Mouse (Mus musculus): ENCODE results near the gene Gas1. TPM values are rescaled to one million over a fixed set of nuclear protein-coding genes. Genes with fewer than 3 reads are reported as not detected.

The Gas1 gene
- polyA plus RNA-seq, 1 experiment = 20.2 TPM

DNA sequence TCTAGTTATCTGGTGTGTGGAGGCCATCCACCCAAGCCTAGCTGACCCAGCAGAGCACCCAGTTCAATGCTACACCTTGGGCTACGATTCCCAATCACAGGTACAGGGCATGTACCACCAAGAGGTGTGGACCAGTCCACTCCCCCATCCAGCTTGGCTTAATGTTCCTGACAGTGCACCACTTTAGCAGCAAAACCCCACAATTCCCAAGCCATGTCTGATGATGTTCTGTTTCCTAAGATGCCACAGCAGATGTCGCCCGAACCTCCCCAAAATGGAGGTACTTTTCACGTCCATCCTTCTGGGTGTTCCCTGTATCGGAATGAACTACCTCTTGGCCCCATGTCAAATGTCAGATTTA, 42.7 kb downstream of the Gas1 start:
- TF ChIP-seq USF1 (IDR thresholded peaks at IDR 0.05; ENCODE audit: low read depth) = no peak
- no peak for TF ChIP-seq FOSL1 (IDR thresholded peaks at IDR 0.05; ENCODE audit: insufficient read depth, low read length, poor library complexity, severe bottlenecking)
- TF ChIP-seq MYOG (IDR thresholded peaks at IDR 0.05; ENCODE audit: control insufficient read depth, extremely low read depth, insufficient read length) = no peak
- no peak for TF ChIP-seq MYOD1 (IDR thresholded peaks at IDR 0.05; ENCODE audit: control insufficient read depth, insufficient read length, low read depth)
- TF ChIP-seq CTCF (IDR thresholded peaks at IDR 0.05; ENCODE audit: control insufficient read depth, insufficient read depth, insufficient read length) = no peak
- no peak for TF ChIP-seq MAX (IDR thresholded peaks at IDR 0.05)
- no peak for TF ChIP-seq CEBPB (IDR thresholded peaks at IDR 0.05; ENCODE audit: low read depth)
- Histone ChIP-seq H3K36me3 (ENCODE audit: control insufficient read depth, insufficient read depth) (no peaks in the 10 kb centered on the region), H3K4me3 (ENCODE audit: insufficient read depth, poor library complexity, severe bottlenecking) (no peak overlapping the region)

DNA sequence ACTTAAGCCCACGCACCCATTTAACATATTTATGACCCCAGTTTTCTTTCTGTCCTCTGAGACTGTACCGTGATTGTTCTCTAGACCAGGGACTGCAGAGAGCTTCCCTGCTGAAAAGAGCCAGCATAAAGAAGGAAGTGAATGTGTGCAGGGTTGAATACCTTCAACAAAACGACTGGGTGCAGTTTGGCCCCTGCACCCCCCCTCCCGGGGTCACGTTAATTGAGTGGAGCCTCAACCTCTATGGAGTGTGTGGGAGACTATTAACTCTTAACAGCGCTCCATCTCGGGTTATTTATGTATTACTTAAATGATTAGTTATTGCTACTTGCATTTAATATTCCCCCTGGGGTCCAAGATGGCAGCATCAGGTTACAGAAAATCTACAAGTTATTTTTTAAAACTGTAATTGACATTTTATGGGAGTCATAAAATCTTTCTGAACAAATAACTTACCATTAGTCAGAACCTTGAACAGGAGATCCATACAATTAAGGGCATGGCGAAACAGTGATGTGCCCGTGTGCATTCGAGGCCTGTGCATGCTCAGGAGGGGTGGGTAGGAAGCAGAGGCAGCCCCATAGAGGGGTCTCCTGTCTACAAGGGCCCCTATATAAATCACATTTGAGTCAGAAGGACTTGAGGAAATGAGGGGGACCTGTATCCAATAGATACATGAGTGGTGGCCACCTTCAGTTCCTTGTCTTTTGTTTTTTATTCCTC, 43.3 kb downstream of the Gas1 start:
- Histone ChIP-seq H3K36me3 (ENCODE audit: control insufficient read depth, insufficient read depth) (no peaks in the 10 kb centered on the region), H3K27me3 (ENCODE audit: control insufficient read depth, insufficient read depth, insufficient read length) (no peaks in the 10 kb centered on the region), H3K79me3 (ENCODE audit: low read depth) (no peaks in the 10 kb centered on the region), H3K79me2 (ENCODE audit: control insufficient read depth, insufficient read depth) (no peaks in the 10 kb centered on the region), H3ac (ENCODE audit: control insufficient read depth, insufficient read length, low read depth) (no peak overlapping the region), H3K4me3 (ENCODE audit: insufficient read depth, poor library complexity, severe bottlenecking) (no peak overlapping the region)
- TF ChIP-seq MAX (IDR thresholded peaks at IDR 0.05) (no peak), FOSL1 (IDR thresholded peaks at IDR 0.05; ENCODE audit: insufficient read depth, low read length, poor library complexity, severe bottlenecking) (no peak), MYOD1 (IDR thresholded peaks at IDR 0.05; ENCODE audit: control insufficient read depth, insufficient read length, low read depth) (no peak), CEBPB (IDR thresholded peaks at IDR 0.05; ENCODE audit: low read depth) (no peak), MYOG (IDR thresholded peaks at IDR 0.05; ENCODE audit: control insufficient read depth, extremely low read depth, insufficient read length) (no peak), CTCF (IDR thresholded peaks at IDR 0.05; ENCODE audit: control insufficient read depth, insufficient read depth, insufficient read length) (no peak), USF1 (IDR thresholded peaks at IDR 0.05; ENCODE audit: low read depth) (no peak)

More for the DNA sequence above, 42.7 kb downstream of the Gas1 start:
- no peaks in the 10 kb centered on the region for H3K27me3 ChIP-seq (ENCODE audit: control insufficient read depth, insufficient read depth, insufficient read length)
- H3ac ChIP-seq (ENCODE audit: control insufficient read depth, insufficient read length, low read depth) = no peak overlapping the region
- H3K79me3 ChIP-seq (ENCODE audit: low read depth) = no peaks in the 10 kb centered on the region
- H3K79me2 ChIP-seq (ENCODE audit: control insufficient read depth, insufficient read depth) = no peaks in the 10 kb centered on the region

DNA sequence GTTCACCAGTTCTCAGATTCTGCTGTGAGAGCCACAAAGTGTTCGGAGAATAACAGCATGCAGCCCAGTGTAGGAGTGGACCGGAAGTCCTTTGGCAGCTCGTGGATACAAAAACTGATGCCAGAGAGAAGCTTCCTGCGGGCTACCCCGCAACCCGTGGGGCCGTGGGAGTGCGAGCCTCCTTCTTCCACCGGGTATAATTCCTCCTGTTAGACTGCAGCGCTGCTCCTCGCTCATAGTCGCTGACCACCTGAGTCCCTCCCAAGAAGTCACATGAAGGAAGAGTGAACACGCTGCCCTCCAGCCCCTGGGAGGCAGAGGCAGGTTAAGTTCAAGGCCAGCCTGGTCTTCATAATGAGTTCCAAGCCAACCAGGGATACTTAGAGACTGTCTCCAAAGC, 45.4 kb downstream of the Gas1 start:
- no peaks in the 10 kb centered on the region for H3K27me3 ChIP-seq (ENCODE audit: control insufficient read depth, insufficient read depth, insufficient read length)
- no peaks in the 10 kb centered on the region for H3K79me3 ChIP-seq (ENCODE audit: low read depth)
- TF ChIP-seq MAX (IDR thresholded peaks at IDR 0.05) (no peak), CEBPB (IDR thresholded peaks at IDR 0.05; ENCODE audit: low read depth) (no peak), MYOG (IDR thresholded peaks at IDR 0.05; ENCODE audit: control insufficient read depth, extremely low read depth, insufficient read length) (no peak), USF1 (IDR thresholded peaks at IDR 0.05; ENCODE audit: low read depth) (no peak), MYOD1 (IDR thresholded peaks at IDR 0.05; ENCODE audit: control insufficient read depth, insufficient read length, low read depth) (no peak), FOSL1 (IDR thresholded peaks at IDR 0.05; ENCODE audit: insufficient read depth, low read length, poor library complexity, severe bottlenecking) (no peak), CTCF (IDR thresholded peaks at IDR 0.05; ENCODE audit: control insufficient read depth, insufficient read depth, insufficient read length) (no peak)
- no peak overlapping the region for H3K4me3 ChIP-seq (ENCODE audit: insufficient read depth, poor library complexity, severe bottlenecking)
- H3K79me2 ChIP-seq (ENCODE audit: control insufficient read depth, insufficient read depth) = no peaks in the 10 kb centered on the region
- no peaks in the 10 kb centered on the region for H3K36me3 ChIP-seq (ENCODE audit: control insufficient read depth, insufficient read depth)
- H3ac ChIP-seq (ENCODE audit: control insufficient read depth, insufficient read length, low read depth) = no peak overlapping the region

DNA sequence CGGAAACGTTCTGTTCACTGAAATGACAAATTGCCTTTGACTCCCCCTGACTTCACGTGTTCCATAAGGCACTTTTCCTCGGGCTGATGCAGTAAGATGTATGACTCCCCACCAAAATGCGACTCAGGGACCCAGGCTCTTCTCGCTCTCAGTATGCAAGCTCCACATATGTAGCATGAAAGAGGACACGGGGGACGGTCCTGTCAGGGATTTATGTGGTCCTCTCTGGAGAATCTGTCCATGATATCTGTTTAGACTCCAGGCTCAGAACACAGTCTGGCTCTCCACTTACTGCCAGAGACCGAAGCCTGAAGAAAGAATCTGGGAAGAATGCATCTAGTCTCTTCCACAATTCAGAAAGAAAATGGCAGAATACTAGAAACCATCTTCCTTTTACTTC, 47.6 kb downstream of the Gas1 start:
- Histone ChIP-seq H3K36me3 (ENCODE audit: control insufficient read depth, insufficient read depth) (no peaks in the 10 kb centered on the region), H3K4me3 (ENCODE audit: insufficient read depth, poor library complexity, severe bottlenecking) (no peak overlapping the region), H3K27me3 (ENCODE audit: control insufficient read depth, insufficient read depth, insufficient read length) (no peaks in the 10 kb centered on the region), H3K79me3 (ENCODE audit: low read depth) (no peaks in the 10 kb centered on the region), H3ac (ENCODE audit: control insufficient read depth, insufficient read length, low read depth) (no peak overlapping the region), H3K79me2 (ENCODE audit: control insufficient read depth, insufficient read depth) (no peaks in the 10 kb centered on the region)
- TF ChIP-seq CTCF (IDR thresholded peaks at IDR 0.05; ENCODE audit: control insufficient read depth, insufficient read depth, insufficient read length) (no peak), MYOD1 (IDR thresholded peaks at IDR 0.05; ENCODE audit: control insufficient read depth, insufficient read length, low read depth) (no peak), FOSL1 (IDR thresholded peaks at IDR 0.05; ENCODE audit: insufficient read depth, low read length, poor library complexity, severe bottlenecking) (no peak), CEBPB (IDR thresholded peaks at IDR 0.05; ENCODE audit: low read depth) (no peak), MAX (IDR thresholded peaks at IDR 0.05) (no peak), MYOG (IDR thresholded peaks at IDR 0.05; ENCODE audit: control insufficient read depth, extremely low read depth, insufficient read length) (no peak), USF1 (IDR thresholded peaks at IDR 0.05; ENCODE audit: low read depth) (no peak)

DNA sequence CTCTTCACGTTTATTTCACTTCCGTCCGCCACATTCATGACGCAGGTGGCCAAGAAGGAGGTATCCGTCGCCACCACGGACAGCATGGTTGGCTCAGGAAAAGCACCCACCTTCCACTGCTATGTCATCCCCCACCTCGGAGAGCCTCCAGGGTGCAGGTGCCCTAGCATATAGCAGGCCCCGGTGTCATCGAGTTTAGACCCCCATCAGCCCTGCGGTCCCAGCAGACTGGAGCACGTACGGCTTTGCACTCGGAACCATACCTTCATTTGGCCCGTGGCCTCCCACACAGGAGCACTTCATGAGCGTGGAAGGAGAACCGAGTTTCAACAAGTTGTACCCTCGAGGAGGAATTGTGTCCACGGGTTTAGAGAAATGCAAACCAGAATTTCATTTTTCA, 50.8 kb downstream of the Gas1 start:
- Histone ChIP-seq H3K79me3 (ENCODE audit: low read depth) (no peaks in the 10 kb centered on the region), H3K27me3 (ENCODE audit: control insufficient read depth, insufficient read depth, insufficient read length) (no peaks in the 10 kb centered on the region), H3K79me2 (ENCODE audit: control insufficient read depth, insufficient read depth) (no peaks in the 10 kb centered on the region), H3ac (ENCODE audit: control insufficient read depth, insufficient read length, low read depth) (no peak overlapping the region), H3K4me3 (ENCODE audit: insufficient read depth, poor library complexity, severe bottlenecking) (no peak overlapping the region), H3K36me3 (ENCODE audit: control insufficient read depth, insufficient read depth) (no peaks in the 10 kb centered on the region)
- TF ChIP-seq MAX (IDR thresholded peaks at IDR 0.05) (no peak), MYOD1 (IDR thresholded peaks at IDR 0.05; ENCODE audit: control insufficient read depth, insufficient read length, low read depth) (no peak), MYOG (IDR thresholded peaks at IDR 0.05; ENCODE audit: control insufficient read depth, extremely low read depth, insufficient read length) (no peak), CEBPB (IDR thresholded peaks at IDR 0.05; ENCODE audit: low read depth) (no peak), CTCF (IDR thresholded peaks at IDR 0.05; ENCODE audit: control insufficient read depth, insufficient read depth, insufficient read length) (no peak), FOSL1 (IDR thresholded peaks at IDR 0.05; ENCODE audit: insufficient read depth, low read length, poor library complexity, severe bottlenecking) (no peak), USF1 (IDR thresholded peaks at IDR 0.05; ENCODE audit: low read depth) (no peak)

Measured in C2C12 (cell line).